Mouse (Mus musculus): Measurements from ENCODE around the gene Mef2a. TPM values are rescaled to one million over a fixed set of nuclear protein-coding genes. Genes with fewer than 3 reads are reported as not detected.

Mef2a gene
- polyA plus RNA-seq, 1 experiment from 2014 or later: 43.8 TPM

- H3K27ac ChIP-seq (ENCODE audit: low read length): no peak overlapping the region
- no peak for ATAC-seq
These were observed 162.4 kb downstream of the Mef2a start for GRCm38 (mm10) chr7:67210004-67210833.

GRCm38 (mm10) chr7:67208317-67208716, 164.3 kb downstream of the Mef2a start:
- Histone ChIP-seq H3K27me3 (replicated peaks; ENCODE audit: control insufficient read depth, insufficient read depth, low read length) (no peaks in the 10 kb centered on the region), H3K4me1 (replicated peaks; ENCODE audit: control insufficient read depth, insufficient read depth, low read length) (no peaks in the 10 kb centered on the region), H3K27ac (ENCODE audit: low read length) (no peak overlapping the region), H3K4me3 (replicated peaks; ENCODE audit: low read length) (no peak overlapping the region), H3K36me3 (ENCODE audit: control insufficient read depth, insufficient read depth) (no peaks in the 10 kb centered on the region), H3K4me2 (ENCODE audit: low read length) (no peak overlapping the region), H3K9me3 (ENCODE audit: control insufficient read depth, low read length) (no peaks in the 10 kb centered on the region), H3K9ac (replicated peaks; ENCODE audit: low read depth, low read length) (no peak overlapping the region)
- WGBS: 81% methylated on average over 1 of the region's 1 CpGs
- no peak for ATAC-seq

More at GRCm38 (mm10) chr7:67210004-67210833, 162.4 kb downstream of the Mef2a start:
- Histone ChIP-seq H3K4me1 (replicated peaks; ENCODE audit: control insufficient read depth, insufficient read depth, low read length) (no peaks in the 10 kb centered on the region), H3K36me3 (ENCODE audit: control insufficient read depth, insufficient read depth) (no peaks in the 10 kb centered on the region), H3K9me3 (ENCODE audit: control insufficient read depth, low read length) (no peaks in the 10 kb centered on the region), H3K4me3 (replicated peaks; ENCODE audit: low read length) (no peak overlapping the region), H3K27me3 (replicated peaks; ENCODE audit: control insufficient read depth, insufficient read depth, low read length) (no peaks in the 10 kb centered on the region), H3K4me2 (ENCODE audit: low read length) (no peak overlapping the region), H3K9ac (replicated peaks; ENCODE audit: low read depth, low read length) (no peak overlapping the region)
- 66% methylated on average over 6 of the region's 6 CpGs for WGBS

- H3K9me3 ChIP-seq (ENCODE audit: control insufficient read depth, low read length): no peaks in the 10 kb centered on the region
- H3K27me3 ChIP-seq (replicated peaks; ENCODE audit: control insufficient read depth, insufficient read depth, low read length): no peaks in the 10 kb centered on the region
- no peak overlapping the region for H3K27ac ChIP-seq (ENCODE audit: low read length)
- no peak overlapping the region for H3K9ac ChIP-seq (replicated peaks; ENCODE audit: low read depth, low read length)
- H3K36me3 ChIP-seq (ENCODE audit: control insufficient read depth, insufficient read depth): no peaks in the 10 kb centered on the region
- WGBS: 61% methylated on average over 6 of the region's 6 CpGs
- no peak for ATAC-seq
- no peak overlapping the region for H3K4me2 ChIP-seq (ENCODE audit: low read length)
- no peaks in the 10 kb centered on the region for H3K4me1 ChIP-seq (replicated peaks; ENCODE audit: control insufficient read depth, insufficient read depth, low read length)
- no peak overlapping the region for H3K4me3 ChIP-seq (replicated peaks; ENCODE audit: low read length)
These were observed 165.0 kb downstream of the Mef2a start for GRCm38 (mm10) chr7:67207701-67208100.

DNA sequence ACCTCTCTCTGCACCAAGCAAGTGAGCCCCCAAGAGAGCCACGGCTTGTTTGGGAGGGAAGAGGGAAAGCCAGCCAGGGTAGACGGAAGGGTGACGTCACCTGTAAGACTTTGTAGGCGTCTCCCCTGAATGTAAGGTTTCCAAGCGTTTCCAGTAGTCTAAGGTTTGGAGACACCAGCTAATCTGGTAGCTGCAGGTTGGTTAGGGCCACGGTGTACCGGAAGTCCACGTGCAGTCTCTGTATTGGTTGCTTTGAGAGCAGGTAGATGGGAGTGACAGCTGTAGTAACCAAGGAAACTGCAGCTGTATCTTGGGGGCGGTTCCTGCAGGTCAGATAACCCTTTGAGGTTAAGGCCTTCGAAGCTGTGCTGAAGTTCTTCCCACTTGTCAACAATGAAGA, 166.2 kb downstream of the Mef2a start:
- Histone ChIP-seq H3K4me1 (replicated peaks; ENCODE audit: control insufficient read depth, insufficient read depth, low read length) (no peaks in the 10 kb centered on the region), H3K4me2 (ENCODE audit: low read length) (no peak overlapping the region), H3K36me3 (ENCODE audit: control insufficient read depth, insufficient read depth) (no peaks in the 10 kb centered on the region), H3K4me3 (replicated peaks; ENCODE audit: low read length) (no peak overlapping the region), H3K27me3 (replicated peaks; ENCODE audit: control insufficient read depth, insufficient read depth, low read length) (no peaks in the 10 kb centered on the region), H3K9me3 (ENCODE audit: control insufficient read depth, low read length) (no peaks in the 10 kb centered on the region), H3K27ac (ENCODE audit: low read length) (no peak overlapping the region), H3K9ac (replicated peaks; ENCODE audit: low read depth, low read length) (no peak overlapping the region)
- WGBS: 82% methylated on average over 10 of the region's 10 CpGs
- ATAC-seq: no peak

- Histone ChIP-seq H3K9me3 (ENCODE audit: control insufficient read depth, low read length) (no peaks in the 10 kb centered on the region), H3K4me1 (replicated peaks; ENCODE audit: control insufficient read depth, insufficient read depth, low read length) (no peaks in the 10 kb centered on the region), H3K27me3 (replicated peaks; ENCODE audit: control insufficient read depth, insufficient read depth, low read length) (no peaks in the 10 kb centered on the region), H3K4me3 (replicated peaks; ENCODE audit: low read length) (no peak overlapping the region), H3K4me2 (ENCODE audit: low read length) (no peak overlapping the region), H3K36me3 (ENCODE audit: control insufficient read depth, insufficient read depth) (no peaks in the 10 kb centered on the region), H3K9ac (replicated peaks; ENCODE audit: low read depth, low read length) (no peak overlapping the region), H3K27ac (ENCODE audit: low read length) (no peak overlapping the region)
- 91% methylated on average over 9 of the region's 9 CpGs for WGBS
- ATAC-seq: no peak
These were observed 166.8 kb downstream of the Mef2a start for GRCm38 (mm10) chr7:67205734-67206425.

GRCm38 (mm10) chr7:67203625-67204024, 169.0 kb downstream of the Mef2a start:
- Histone ChIP-seq H3K9ac (replicated peaks; ENCODE audit: low read depth, low read length) (no peak overlapping the region), H3K4me3 (replicated peaks; ENCODE audit: low read length) (no peak overlapping the region), H3K27me3 (replicated peaks; ENCODE audit: control insufficient read depth, insufficient read depth, low read length) (no peaks in the 10 kb centered on the region), H3K4me1 (replicated peaks; ENCODE audit: control insufficient read depth, insufficient read depth, low read length) (no peaks in the 10 kb centered on the region), H3K9me3 (ENCODE audit: control insufficient read depth, low read length) (no peaks in the 10 kb centered on the region), H3K36me3 (ENCODE audit: control insufficient read depth, insufficient read depth) (no peaks in the 10 kb centered on the region), H3K4me2 (ENCODE audit: low read length) (no peak overlapping the region), H3K27ac (ENCODE audit: low read length) (no peak overlapping the region)
- 90% methylated on average over 3 of the region's 3 CpGs for WGBS
- no peak for ATAC-seq

DNA sequence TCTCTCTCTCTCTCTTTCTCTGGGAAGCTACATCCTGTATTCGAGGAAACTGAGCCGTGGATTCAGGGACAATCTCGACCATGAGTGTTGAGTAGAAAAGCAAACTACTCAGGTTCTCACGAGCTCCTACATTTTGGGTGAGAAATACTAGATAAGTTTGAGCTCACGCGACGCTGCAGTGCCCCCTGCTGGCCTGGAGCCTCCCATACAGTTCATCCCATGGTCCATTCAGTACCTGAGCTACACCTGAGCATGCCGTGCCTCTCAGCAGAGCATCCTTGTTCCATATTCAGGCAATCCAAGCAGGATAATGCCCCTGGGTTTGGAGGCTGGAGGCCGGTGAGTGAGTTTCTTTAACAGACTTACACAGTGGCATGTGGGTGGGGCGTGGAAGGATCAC, 173.2 kb downstream of the Mef2a start:
- H3K4me2 ChIP-seq (ENCODE audit: low read length): no peak overlapping the region
- 19% methylated on average over 10 of the region's 10 CpGs for WGBS
- no peak overlapping the region for H3K27ac ChIP-seq (ENCODE audit: low read length)
- H3K9me3 ChIP-seq (ENCODE audit: control insufficient read depth, low read length): no peaks in the 10 kb centered on the region
- H3K36me3 ChIP-seq (ENCODE audit: control insufficient read depth, insufficient read depth): no peaks in the 10 kb centered on the region
- no peaks in the 10 kb centered on the region for H3K27me3 ChIP-seq (replicated peaks; ENCODE audit: control insufficient read depth, insufficient read depth, low read length)
- no peak overlapping the region for H3K4me3 ChIP-seq (replicated peaks; ENCODE audit: low read length)
- H3K4me1 ChIP-seq (replicated peaks; ENCODE audit: control insufficient read depth, insufficient read depth, low read length): no peaks in the 10 kb centered on the region
- no peak overlapping the region for H3K9ac ChIP-seq (replicated peaks; ENCODE audit: low read depth, low read length)
- no peak for ATAC-seq

DNA sequence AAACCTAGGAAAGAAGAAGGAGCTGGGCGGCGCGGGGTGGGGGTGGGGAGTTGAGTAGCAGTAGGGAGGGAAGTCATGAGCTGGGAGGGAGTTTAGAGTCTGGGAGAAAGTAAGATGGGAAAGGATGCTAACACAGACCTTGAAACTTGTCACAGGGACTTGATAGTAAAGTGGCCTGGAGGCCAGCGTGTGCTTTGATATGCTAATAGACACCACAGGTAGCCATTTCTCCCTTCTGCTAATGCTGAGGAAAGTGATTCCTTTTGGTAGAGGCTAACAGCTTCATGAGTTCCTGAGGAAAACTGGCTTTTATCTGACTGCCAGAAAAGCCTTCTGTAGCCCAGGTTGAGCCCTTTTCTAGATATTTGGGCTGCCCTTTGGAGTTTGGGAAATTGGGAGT, 188.9 kb downstream of the Mef2a start:
- no peaks in the 10 kb centered on the region for H3K27me3 ChIP-seq (replicated peaks; ENCODE audit: control insufficient read depth, insufficient read depth, low read length)
- H3K4me3 ChIP-seq (replicated peaks; ENCODE audit: low read length): no peak overlapping the region
- no peaks in the 10 kb centered on the region for H3K9me3 ChIP-seq (ENCODE audit: control insufficient read depth, low read length)
- no peak overlapping the region for H3K9ac ChIP-seq (replicated peaks; ENCODE audit: low read depth, low read length)
- WGBS: 7% methylated on average over 4 of the region's 4 CpGs
- ATAC-seq: no peak
- no peaks in the 10 kb centered on the region for H3K4me1 ChIP-seq (replicated peaks; ENCODE audit: control insufficient read depth, insufficient read depth, low read length)
- H3K27ac ChIP-seq (ENCODE audit: low read length): no peak overlapping the region
- no peak overlapping the region for H3K4me2 ChIP-seq (ENCODE audit: low read length)
- H3K36me3 ChIP-seq (ENCODE audit: control insufficient read depth, insufficient read depth): no peaks in the 10 kb centered on the region
